ENCODE assay signal across 22 mouse cellular contexts in genomic region chr6:17785248-17785647, GRCm38 (mm10).
DNase-seq lines count a peak whose midpoint lies in the region; ATAC-seq and TF ChIP-seq lines count a peak whose summit lies in the region.
"Had no signal": no experiment of that assay in that cellular context is flagged by ENCODE, and none has a peak within 500 bp of the region (broad histone marks: within the 10 kb centered on the region; RNA-seq: fewer than 3 reads in every experiment).

No protein-coding gene starts in this region.

- no peaks in the 10 kb centered on the region for H3K27me3 ChIP-seq in embryonic facial prominence, embryonic 11.5 days (ENCODE audit: control insufficient read depth, insufficient read depth, low read length)
- no peaks in the 10 kb centered on the region for H3K27me3 ChIP-seq in embryonic facial prominence, embryonic 10.5 days (replicated peaks; ENCODE audit: low read depth, poor library complexity, severe bottlenecking)
- no peaks in the 10 kb centered on the region for H3K27me3 ChIP-seq in hindbrain, postnatal 0 days (ENCODE audit: insufficient read depth, low read length)
- H3K27me3 ChIP-seq in hindbrain, embryonic 12.5 days = no peaks in the 10 kb centered on the region
- no peaks in the 10 kb centered on the region for H3K27me3 ChIP-seq in splenic B cell, adult 2 months (ENCODE audit: control insufficient read depth, insufficient read depth, low read length, poor library complexity, severe bottlenecking)
- H3K27me3 ChIP-seq: embryonic facial prominence, embryonic 12.5 days; liver, embryonic 13.5 days; lung, embryonic 15.5 days; megakaryocyte, embryonic 14.5 days; midbrain, embryonic 15.5 days; neural tube, embryonic 15.5 days had no signal

- no peaks in the 10 kb centered on the region for H3K36me3 ChIP-seq in embryonic facial prominence, embryonic 11.5 days (replicated peaks; ENCODE audit: control insufficient read depth, insufficient read depth, low read depth, low read length)
- no peaks in the 10 kb centered on the region; the same call in 1 of the 2 replicates for H3K36me3 ChIP-seq in embryonic facial prominence, embryonic 10.5 days (replicated peaks)
- no peaks in the 10 kb centered on the region for H3K36me3 ChIP-seq in hindbrain, postnatal 0 days (ENCODE audit: insufficient read depth, low read length)
- H3K36me3 ChIP-seq in hindbrain, embryonic 12.5 days = no peaks in the 10 kb centered on the region
- H3K36me3 ChIP-seq in splenic B cell, adult 2 months (ENCODE audit: control insufficient read depth, insufficient read depth, low read length, poor library complexity, severe bottlenecking) = no peaks in the 10 kb centered on the region
- H3K36me3 ChIP-seq: embryonic facial prominence, embryonic 12.5 days; liver, embryonic 13.5 days; lung, embryonic 15.5 days; midbrain, embryonic 15.5 days; neural tube, embryonic 15.5 days had no signal

- WGBS in embryonic facial prominence, embryonic 11.5 days = 42% methylated on average over 2 of the region's 2 CpGs
- WGBS in embryonic facial prominence, embryonic 10.5 days = 62% methylated on average over 2 of the region's 2 CpGs
- 63% methylated on average over 2 of the region's 2 CpGs for WGBS in hindbrain, postnatal 0 days
- 74% methylated on average over 2 of the region's 2 CpGs for WGBS in hindbrain, embryonic 12.5 days

- H3K9me3 ChIP-seq in embryonic facial prominence, embryonic 11.5 days (replicated peaks; ENCODE audit: control insufficient read depth, low read length) = no peaks in the 10 kb centered on the region
- 0 out of 2 replicates have a peak, but pooled peaks cover 6% of the 10 kb centered on the region for H3K9me3 ChIP-seq in embryonic facial prominence, embryonic 10.5 days
- H3K9me3 ChIP-seq in hindbrain, postnatal 0 days (ENCODE audit: low read length) = no peaks in the 10 kb centered on the region
- 0 out of 2 replicates have a peak, but pooled peaks cover 7% of the 10 kb centered on the region for H3K9me3 ChIP-seq in hindbrain, embryonic 12.5 days (replicated peaks)
- H3K9me3 ChIP-seq: embryonic facial prominence, embryonic 12.5 days; liver, embryonic 13.5 days; midbrain, embryonic 15.5 days; neural tube, embryonic 15.5 days had no signal

- no peaks in the 10 kb centered on the region for H3K4me1 ChIP-seq in embryonic facial prominence, embryonic 11.5 days (ENCODE audit: control insufficient read depth, insufficient read depth, low read length)
- peaks cover 4% of the 10 kb centered on the region for H3K4me1 ChIP-seq in embryonic facial prominence, embryonic 10.5 days
- no peaks in the 10 kb centered on the region for H3K4me1 ChIP-seq in hindbrain, postnatal 0 days (ENCODE audit: insufficient read depth, low read length)
- H3K4me1 ChIP-seq in hindbrain, embryonic 12.5 days = 0 out of 2 replicates have a peak, but pooled peaks cover 5% of the 10 kb centered on the region
- H3K4me1 ChIP-seq: embryonic facial prominence, embryonic 12.5 days; liver, embryonic 13.5 days; lung, embryonic 15.5 days; midbrain, embryonic 15.5 days had no signal

- no peak overlapping the region for H3K4me2 ChIP-seq in embryonic facial prominence, embryonic 11.5 days (ENCODE audit: low read depth, low read length)
- H3K4me2 ChIP-seq in hindbrain, postnatal 0 days (ENCODE audit: low read depth, low read length) = no peak overlapping the region
- H3K4me2 ChIP-seq in hindbrain, embryonic 12.5 days (replicated peaks) = no peak overlapping the region
- H3K4me2 ChIP-seq: embryonic facial prominence, embryonic 12.5 days; liver, embryonic 13.5 days; lung, embryonic 15.5 days; midbrain, embryonic 15.5 days; neural tube, embryonic 15.5 days had no signal

- no peak overlapping the region for H3K27ac ChIP-seq in embryonic facial prominence, embryonic 11.5 days (replicated peaks; ENCODE audit: low read depth, low read length)
- H3K27ac ChIP-seq in embryonic facial prominence, embryonic 10.5 days (replicated peaks) = no peak overlapping the region
- H3K27ac ChIP-seq in hindbrain, postnatal 0 days = no peak overlapping the region
- H3K27ac ChIP-seq in hindbrain, embryonic 12.5 days = no peak overlapping the region
- H3K27ac ChIP-seq: embryonic facial prominence, embryonic 12.5 days; liver, embryonic 13.5 days; lung, embryonic 15.5 days; midbrain, embryonic 15.5 days; neural tube, embryonic 15.5 days had no signal

- no peak for ATAC-seq in embryonic facial prominence, embryonic 11.5 days (replicated peaks; ENCODE audit: insufficient number of reproducible peaks, low FRiP score, low TSS enrichment, low read depth)
- no peak for ATAC-seq in hindbrain, postnatal 0 days
- no peak for ATAC-seq in hindbrain, embryonic 12.5 days (ENCODE audit: low FRiP score)
- ATAC-seq: hindbrain, embryonic 16.5 days; intestine, postnatal 0 days; midbrain, embryonic 15.5 days had no signal

- peak; percentile 42 for DNase-seq in embryonic facial prominence, embryonic 11.5 days (ENCODE audit: low spot score)
- DNase-seq in embryonic facial prominence, embryonic 10.5 days (ENCODE audit: low spot score) = no peak
- peak; percentile 18 for DNase-seq in hindbrain, postnatal 0 days (ENCODE audit: low spot score)
- DNase-seq in lung, postnatal 36 days = peak; percentile 28
- DNase-seq in lung, postnatal 14 days = no peak
- peak; percentile 47 for DNase-seq in splenic B cell, adult 2 months (ENCODE audit: low read depth, low spot score)
- no peak for DNase-seq in right cerebral cortex, postnatal 25 days
- DNase-seq: cerebellum, adult 2 months; cerebellum, postnatal 36 days; gastrocnemius, postnatal 10 days; heart, postnatal 36 days; kidney, postnatal 25 days; layer of hippocampus, adult 9-11 months; liver, embryonic 13.5 days had no signal

- no peak overlapping the region for H3K9ac ChIP-seq in embryonic facial prominence, embryonic 11.5 days (replicated peaks; ENCODE audit: low read length)
- H3K9ac ChIP-seq in hindbrain, postnatal 0 days (replicated peaks; ENCODE audit: low read length) = no peak overlapping the region
- no peak overlapping the region for H3K9ac ChIP-seq in hindbrain, embryonic 12.5 days
- H3K9ac ChIP-seq: embryonic facial prominence, embryonic 12.5 days; liver, embryonic 13.5 days; lung, embryonic 15.5 days; midbrain, embryonic 15.5 days; neural tube, embryonic 15.5 days had no signal

- no peak for TF ChIP-seq CTCF in hindbrain, postnatal 0 days (IDR thresholded peaks at IDR 0.05; ENCODE audit: low read depth)

- no peak overlapping the region for H3K4me3 ChIP-seq in embryonic facial prominence, embryonic 11.5 days (ENCODE audit: low read depth, low read length)
- no peak overlapping the region for H3K4me3 ChIP-seq in embryonic facial prominence, embryonic 10.5 days
- H3K4me3 ChIP-seq in hindbrain, postnatal 0 days (ENCODE audit: low read length) = no peak overlapping the region
- no peak overlapping the region for H3K4me3 ChIP-seq in hindbrain, embryonic 12.5 days
- H3K4me3 ChIP-seq: embryonic facial prominence, embryonic 12.5 days; liver, embryonic 13.5 days; lung, embryonic 15.5 days; megakaryocyte, embryonic 14.5 days; midbrain, embryonic 15.5 days; neural tube, embryonic 15.5 days had no signal

Comparison
In these comparisons a context has a peak if more than half of its experiments do, and no peak if none do; other contexts are left out.
1. DNase-seq: peak in embryonic facial prominence, embryonic 11.5 days (single experiment), hindbrain, postnatal 0 days (single experiment), lung, postnatal 36 days (single experiment) and splenic B cell, adult 2 months (single experiment); none in embryonic facial prominence, embryonic 10.5 days (single experiment), lung, postnatal 14 days (single experiment) and right cerebral cortex, postnatal 25 days (single experiment).